Mouse (Mus musculus): Measurements from ENCODE around the gene Gm26602.

DNA sequence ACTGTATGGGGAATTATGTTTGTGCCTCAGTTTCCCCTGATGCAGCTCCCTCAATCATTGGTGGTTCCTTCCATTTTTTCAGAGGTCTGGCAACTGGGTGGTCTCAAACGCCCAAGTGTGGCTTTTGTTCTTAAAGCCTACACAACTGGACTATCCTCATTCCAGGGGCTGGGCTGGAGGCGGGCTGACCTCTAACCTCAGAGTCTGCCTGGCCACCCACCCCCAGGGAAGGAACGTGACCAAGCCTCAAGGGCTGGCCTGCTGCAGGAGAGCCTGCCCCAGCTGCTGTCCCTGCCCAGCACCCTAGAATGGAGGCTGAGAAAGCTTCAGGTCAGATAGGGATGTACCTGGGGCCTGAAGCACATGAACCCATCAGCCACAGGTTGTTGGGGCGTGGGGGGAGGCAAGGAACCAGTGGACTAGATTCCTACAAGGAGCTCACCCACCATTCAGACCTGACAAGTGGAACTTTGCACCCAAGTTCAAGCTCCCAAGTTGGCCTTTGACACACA, 46.0 kb downstream of the Gm26602 start:
- TF ChIP-seq CTCF (IDR thresholded peaks at IDR 0.05; ENCODE audit: low read depth) (no peak), EP300 (optimal IDR thresholded peaks at IDR 0.05) (no peak)
